Mouse (Mus musculus) gastrocnemius, postnatal 25 days (tissue): Measurements from ENCODE around the gene Scn2b. TPM values are rescaled to one million over a fixed set of nuclear protein-coding genes. Genes with fewer than 3 reads are reported as not detected.

Experiments used
- DNase-seq: peaks from one replicate; pipeline ENCODE4 v3.0.0; 2022
- total RNA-seq, 2 experiments: library from RNA; stranded (reverse); gene quantifications; 1 replicate in 1 of 2; 2 replicates in 1 of 2; pipeline ENCODE4 v1.2.3; 2021

Scn2b gene
- total RNA-seq, 2 experiments from 2014 or later = 1.7 to 1.9 TPM

DNA sequence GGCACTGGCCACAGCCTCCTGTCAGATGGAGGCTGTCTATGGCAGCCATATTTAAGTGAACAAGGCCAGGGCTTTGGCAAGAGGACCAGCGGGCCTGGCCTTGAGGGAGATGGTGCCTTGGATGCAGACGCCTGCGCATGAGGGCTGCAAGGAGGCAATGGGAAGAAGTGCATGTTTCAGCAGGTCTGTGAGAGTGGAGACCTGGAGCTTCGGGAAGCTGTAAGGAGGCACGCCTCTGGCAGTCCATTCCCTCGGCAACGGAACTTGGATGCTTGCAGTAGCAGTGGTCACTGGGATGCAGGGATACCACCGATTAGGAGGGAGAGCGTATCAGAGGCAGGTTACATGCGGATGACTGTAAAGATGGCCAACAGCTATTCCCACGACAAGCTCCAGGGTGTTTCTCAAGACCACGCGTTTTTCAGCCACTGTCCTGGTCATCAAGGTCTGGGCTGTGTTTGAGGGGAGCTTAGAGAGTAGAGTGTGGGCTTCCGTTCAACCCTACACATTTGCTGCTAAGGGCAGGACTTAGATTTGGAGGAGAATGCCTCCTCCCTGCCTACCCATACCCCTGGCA is 2.5 kb downstream of the Scn2b start:
- no peak for DNase-seq

DNA sequence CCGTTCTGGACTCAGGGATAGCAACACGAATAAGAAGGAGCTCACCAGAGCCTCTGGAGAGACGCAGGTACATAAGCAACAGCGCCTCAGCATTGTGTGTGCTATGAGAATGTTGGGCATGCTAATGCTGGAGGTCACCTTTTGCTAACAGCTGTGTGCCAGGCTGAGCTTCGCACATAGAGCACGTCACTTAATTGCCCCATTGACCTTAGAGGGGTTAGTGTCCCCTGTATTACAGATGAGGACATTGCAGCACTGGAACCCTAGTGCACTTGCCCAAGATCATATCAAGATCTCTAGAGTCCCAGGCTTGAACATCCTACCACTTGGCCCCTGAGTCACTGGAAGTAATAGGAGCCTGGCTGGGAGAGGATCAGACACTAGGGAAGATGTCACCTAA is 3.0 kb downstream of the Scn2b start:
- no peak for DNase-seq

DNA sequence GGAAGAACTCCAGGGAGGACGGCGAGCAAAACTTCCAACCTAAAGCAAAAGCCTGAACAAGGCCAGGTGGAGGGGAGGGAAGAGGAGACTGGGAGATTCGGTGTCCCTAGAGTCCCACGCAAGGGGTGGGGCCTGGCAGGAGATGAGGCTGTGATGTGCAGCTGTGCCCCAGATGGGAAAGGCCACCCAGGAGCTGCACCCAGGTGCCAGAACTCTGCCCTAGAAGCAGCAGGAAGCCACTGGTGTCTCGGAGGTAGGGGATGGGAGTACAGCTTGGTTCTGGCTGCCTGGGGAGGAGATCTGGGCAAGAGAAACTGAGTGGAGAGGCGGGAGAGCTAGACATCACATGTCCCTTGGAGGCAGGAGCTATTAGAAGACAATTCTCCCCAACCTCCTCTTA is 3.4 kb downstream of the Scn2b start:
- peak; percentile 56 for DNase-seq

DNA sequence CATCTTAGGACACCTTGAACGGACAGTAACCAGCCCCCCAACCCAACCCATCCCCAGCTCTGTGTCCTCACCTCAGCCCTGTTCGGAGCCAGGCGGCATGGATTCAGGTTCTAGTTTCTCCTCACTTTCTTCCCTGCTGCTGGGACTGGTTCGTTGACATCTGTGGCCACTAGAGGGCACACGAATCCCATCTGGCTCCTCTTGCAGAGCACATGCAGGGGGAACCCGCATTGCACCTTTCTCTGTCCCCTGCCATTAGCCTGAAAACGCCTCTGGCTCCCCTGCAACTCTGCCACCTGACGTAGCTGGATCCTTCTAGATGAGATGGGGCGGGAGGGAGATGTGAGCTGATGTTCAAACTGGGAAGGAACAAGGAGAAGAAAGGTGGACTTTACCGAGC is 4.2 kb downstream of the Scn2b start:
- peak; percentile 59 for DNase-seq

DNA sequence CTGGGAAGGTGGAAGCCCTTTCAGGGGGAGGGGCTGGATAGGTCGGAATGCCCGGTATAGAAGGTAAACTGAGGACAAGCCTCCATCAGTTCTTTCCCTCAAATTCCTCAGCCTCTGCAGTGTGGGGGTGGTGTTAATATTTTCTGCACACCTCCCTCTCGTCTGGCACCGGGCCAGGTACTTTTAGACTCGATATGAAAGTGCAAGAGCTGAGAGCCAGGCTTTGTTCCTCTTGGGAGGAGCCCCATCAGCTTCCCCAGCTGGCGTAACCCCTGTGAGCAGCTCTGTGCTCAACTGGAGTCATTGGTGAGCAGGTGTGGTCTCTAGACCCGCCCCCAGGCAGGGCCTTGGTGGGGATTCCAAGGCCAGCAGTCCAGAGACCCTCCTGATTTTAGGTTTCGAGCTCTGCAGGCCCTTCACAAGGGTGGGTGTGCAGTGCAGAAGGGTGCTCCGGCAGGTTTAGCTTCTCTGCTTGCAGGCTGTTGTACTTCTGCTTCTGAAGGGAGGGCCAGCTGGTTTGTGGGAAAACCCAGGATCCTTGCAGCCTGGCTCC is 4.7 kb downstream of the Scn2b start:
- DNase-seq = no peak

DNA sequence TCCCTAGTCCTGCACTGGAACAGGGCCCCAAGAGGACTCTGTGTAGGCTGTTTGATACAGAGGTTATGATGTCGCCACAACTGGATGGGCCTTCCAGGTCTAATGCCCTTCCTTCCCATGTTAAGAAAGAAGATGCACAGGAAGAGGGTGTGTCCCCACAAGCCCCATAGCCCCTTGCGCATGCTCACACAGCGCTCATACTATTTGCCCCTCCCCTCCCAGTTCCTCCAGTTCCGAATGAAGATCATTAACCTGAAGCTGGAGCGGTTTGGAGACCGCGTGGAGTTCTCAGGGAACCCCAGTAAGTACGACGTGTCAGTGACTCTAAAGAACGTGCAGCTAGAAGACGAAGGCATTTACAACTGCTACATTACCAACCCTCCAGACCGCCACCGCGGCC is 7.6 kb downstream of the Scn2b start:
- DNase-seq = no peak

DNA sequence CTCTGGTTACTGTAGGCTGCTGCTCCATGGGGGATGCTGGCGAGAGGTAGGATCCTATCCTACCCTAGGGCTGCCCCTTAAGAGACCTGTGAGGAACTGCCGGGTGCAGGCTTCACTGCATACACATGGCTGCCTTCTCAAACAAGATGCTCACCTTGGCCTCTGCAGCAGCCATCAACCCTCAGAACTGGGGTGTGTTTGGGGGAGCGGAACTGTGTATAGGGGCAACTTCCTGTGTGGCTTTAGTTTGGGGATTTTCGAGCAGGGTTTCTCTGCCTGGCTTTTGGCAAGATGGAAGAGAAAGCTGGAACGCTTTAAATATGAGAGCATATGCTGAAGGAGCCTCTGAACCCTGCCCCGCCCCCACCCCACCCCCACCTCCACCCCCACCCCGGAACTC is 9.4 kb downstream of the Scn2b start:
- no peak for DNase-seq

DNA sequence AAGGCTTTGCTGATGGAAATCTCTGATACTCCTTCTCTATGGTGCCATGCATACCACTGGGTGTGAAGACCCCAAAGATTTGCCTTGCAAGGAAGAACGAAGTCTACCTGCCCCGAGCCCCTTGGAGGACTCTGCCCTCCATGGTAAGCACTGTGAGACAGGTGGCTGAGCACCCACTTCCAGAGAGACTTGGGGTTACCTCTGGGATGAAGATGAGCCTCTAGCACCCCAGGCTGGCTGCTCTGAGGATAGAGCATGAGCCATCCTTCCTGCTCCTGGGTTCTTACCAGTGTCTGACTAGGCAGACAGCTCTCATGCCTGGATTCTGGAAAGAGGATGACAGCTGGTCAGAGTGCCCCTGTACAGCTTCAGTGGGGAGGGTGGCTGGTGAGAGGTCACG is 12.5 kb downstream of the Scn2b start:
- DNase-seq = no peak

DNA sequence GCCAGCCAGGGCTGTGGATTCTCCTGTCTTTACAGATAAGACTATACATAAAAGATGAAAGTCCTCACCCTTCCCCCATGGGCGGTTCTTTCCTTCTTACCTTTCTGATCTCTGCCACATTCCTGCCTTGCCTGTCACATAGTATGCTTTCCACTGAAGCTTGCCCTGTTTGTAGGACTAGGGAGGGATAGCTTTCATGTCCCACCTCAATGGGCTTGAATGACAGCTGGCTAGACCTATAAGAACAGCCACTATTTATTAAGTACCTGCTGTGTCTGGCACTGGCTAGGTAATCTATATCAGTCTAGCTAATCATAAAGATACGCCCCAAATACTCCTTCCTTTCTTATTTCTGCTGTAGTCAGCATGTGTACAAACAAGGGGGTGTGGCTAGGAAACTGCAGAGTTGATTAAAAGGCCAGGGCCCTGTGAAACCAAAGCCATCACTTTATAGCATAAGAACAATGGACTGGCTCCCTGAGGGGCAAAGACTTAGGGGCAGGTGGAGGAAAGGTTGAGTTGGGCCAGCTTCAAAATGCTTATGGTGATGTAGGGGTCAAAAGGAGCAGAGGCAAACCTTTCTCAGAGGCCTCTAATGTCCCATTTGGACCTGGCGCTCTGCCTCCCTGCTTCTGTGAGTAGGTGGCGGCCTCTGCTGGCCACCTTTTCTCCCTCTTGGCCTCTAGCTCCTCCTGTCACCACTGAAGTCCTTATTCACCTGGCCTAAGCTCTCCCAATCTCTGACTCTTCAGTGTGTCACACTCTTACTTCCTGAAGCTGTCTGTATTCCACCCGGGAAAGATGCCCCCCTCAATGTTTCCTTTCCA is 16.1 kb downstream of the Scn2b start:
- DNase-seq = peak; percentile 64

DNA sequence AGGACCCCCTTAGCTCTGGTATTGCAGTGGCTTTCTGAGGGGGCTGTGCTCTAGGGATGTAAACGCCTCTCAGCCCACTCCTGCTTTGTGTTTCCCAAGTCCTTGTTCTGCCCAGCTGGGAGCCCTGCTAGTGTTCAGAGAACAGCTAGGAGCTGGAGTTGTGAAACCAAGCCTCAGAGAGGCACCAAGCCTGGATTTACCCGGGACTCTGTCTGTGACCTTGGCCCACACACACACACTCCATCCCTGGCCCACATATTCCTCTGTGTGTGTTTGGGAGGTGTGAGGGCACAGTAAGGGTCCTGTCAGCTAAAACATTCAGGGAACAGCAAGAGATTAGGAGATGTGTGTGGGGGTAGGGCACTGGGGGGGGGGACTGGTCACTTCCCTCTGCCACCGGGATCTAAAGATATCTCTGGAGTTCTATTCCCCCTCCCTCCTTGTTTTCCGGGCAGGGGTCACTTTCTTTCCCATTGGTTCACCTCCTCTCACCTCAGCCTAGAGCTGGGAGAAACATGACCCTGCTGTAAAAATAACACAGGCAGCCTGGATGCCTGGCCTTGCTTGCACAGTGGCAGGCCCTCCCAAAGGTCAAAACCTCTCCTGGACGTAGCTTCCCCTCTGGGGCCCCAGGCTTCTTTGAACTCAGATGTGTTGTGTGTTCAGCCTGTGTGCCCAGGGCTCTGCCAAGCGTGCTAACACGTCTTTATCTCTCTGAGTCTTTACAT is 19.0 kb downstream of the Scn2b start:
- peak; percentile 79 for DNase-seq

DNA sequence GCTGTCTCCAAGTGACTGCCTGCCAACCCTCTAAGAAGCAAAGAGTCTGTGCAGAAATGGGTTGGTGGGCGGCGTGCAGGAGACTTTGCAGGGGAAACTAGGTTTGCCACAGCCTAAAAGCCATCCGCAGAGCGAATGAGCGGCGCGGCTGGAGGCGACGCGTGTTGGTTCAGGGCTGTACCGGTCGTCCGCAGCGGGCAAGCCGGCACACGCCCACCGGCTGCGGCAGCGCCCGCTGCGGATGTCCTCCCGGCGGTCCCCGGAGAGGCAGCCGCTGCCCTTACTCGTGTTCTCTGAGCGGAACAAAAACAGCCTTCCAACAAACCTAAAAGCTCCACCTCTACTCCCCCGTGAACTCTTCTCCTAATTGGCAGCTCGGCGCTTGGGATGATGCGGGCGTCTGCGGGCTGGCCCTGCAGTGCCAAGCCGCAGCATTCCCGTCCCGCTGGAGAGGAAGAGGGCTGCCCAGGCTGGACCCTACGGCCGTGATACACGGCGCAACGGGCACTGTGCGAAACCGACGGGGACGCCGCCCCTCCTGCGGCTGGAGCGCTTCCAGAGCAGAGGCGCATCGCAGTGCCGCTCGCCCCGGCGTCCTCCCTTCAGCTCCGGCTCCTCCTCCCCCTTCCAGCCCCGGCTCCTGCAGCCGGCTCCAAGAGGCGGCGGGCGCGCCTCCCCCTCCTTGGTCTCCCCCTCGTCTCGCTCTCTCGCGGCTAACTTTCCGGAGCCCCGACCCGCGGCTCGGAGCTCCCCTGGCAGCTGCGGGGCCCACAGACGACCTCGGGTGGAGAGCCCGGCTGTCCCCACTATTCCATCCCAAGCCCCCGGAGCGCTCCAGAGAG is 20.8 kb downstream of the Scn2b start, which contains the start of gene Scn4b:
TSS of gene Scn4b (plus strand) at position 205 of the 842 bp plus-strand sequence.
- peak; percentile 81 for DNase-seq

DNA sequence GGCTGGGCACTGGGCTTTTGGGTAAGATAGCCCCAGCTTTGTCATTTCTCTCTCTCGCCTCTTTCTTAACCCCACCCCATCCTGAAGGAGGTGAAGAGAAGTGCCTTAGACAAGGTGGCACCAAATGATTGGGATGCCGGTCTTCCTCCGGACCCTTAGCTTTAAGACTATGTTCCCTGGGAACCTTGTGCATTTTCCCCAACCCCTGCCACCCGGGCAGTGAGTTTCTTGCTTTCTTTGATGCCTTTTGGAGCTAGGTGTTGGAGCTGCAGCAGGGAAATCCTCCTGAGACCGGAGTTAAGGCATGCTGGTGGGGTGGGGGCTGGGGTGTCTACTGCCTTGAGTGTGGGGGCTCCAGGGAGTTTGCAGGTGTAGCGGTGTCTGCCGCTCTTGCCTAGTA is 21.5 kb downstream of the Scn2b start:
- DNase-seq = no peak

DNA sequence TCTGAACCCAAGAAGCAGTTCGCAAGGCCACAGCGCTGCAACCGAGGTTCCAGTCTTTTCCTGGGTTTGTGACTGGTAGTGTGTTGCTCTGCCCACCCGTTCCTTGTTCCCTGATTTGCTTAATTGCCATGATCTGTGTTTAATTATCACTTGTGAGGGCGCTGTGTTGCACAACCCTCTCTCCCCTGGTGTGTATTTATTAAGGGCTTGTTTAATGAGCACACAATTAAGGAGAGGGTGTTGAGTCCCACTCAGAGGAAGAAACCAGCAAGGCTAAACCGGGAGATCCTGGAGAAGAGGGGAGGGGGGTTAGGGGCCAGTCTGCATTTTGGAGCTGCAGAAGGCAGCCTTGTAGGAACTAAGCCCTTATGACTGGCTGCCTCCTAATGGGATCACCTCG is 23.4 kb downstream of the Scn2b start:
- DNase-seq = no peak

DNA sequence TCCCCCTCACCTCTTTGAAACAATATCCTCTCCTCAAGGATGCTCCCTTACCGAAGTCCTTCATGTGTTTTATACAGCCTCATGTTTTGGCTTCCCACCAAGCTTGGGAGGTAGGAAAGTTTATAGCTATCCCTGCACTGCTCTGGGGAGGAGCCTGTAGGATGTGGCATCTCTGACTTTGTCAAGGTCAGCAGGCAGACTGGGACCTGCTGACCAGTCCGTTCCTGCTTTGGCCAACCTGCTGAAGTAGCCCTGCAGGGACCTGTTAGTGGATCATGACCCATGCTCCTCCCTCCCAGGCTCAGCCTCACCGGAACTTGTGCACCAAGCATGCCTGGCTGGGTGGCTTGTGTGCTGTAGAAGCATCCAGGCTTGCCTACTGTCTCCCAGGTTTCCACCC is 25.1 kb downstream of the Scn2b start:
- DNase-seq = peak; percentile 41

DNA sequence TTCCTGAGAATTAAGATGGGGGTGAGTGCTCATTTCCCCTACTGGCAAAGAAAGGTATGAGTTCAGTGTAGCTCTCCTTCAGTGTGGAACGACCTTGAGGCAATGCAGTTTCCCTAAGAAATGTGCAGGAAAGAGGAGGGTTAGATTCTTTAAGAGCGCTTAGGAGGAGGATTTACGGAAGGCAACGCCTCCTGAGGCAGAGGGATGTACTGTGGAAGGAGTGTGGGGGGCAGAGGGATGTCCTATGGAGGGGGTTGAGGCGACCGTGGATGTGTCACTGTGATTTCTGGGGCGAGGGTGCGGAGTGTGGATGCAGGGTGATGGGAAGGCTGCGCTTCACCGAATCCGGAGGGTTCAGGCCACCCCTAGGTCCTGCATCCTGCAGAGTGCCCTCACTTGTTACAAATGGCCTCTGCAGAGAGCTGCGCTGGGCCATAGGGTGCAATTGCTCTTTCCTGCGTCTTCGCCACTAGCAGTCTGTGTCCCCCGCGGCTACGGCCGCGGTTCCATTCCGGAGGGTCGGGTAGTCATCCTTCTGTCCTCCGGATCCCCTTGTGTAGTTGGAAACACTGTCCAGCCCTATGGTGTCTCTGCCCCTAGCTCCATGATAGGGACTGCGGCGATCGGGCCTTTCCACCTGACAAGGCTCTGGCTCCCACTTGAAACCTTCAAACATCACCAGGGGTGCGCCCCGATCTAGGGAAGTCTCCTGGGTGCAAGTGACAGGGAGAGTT is 28.1 kb downstream of the Scn2b start:
- no peak for DNase-seq

DNA sequence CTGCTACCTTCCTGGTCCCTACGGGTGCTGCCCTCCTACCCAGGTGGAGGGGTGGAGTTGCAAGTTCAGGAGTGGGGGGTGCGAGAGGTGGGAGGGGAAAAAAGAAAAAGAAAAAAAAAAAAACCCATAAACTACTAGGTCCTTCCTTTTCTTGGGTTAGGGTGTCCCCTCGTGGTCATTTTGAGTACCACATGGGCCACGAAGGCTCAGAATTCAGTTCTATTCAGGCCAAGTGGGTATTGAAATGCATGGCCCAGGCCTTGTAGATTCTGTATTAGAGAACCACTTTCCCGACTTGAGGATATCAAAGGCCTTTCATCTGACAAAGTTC is 28.6 kb downstream of the Scn2b start:
- DNase-seq = no peak

DNA sequence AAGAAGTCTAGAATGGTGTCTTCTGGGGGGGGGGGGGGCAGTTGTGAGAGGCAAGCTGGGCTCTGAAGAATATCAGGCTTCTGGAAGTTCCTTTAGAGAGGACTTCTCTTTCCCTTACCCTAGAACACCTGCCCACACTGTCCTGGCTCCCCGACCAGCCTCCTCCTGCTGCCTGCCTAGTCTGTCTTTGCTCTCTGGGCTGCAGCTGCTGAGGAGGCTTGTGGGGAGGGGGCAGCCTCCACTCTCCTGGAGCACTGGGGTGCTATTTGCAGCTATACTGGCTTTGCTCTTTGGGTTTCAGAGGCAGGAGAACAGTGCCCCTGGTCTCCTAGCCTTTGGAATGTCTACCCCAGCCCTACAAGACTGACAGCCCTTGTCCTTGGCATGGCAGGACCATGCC is 33.4 kb downstream of the Scn2b start:
- no peak for DNase-seq

DNA sequence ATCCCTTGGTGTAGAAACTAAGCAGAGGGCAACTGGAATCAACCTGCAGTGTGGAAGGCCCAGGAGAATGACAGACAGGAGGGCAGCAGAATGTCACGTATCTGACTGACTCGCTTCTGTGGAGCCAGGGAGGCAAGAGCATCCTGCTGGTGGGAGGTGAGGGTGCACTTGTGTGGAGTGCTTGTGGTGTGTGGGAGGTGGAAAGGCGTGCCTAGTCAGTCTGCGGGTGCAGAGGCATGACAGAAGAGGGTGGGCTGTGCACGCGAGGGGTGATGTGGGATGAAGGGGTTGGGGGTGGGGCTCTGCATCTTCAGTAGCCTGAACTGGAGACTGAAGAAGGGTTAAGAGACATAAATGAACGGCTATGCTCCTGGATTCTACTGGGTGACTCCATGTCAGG is 35.8 kb downstream of the Scn2b start:
- no peak for DNase-seq

DNA sequence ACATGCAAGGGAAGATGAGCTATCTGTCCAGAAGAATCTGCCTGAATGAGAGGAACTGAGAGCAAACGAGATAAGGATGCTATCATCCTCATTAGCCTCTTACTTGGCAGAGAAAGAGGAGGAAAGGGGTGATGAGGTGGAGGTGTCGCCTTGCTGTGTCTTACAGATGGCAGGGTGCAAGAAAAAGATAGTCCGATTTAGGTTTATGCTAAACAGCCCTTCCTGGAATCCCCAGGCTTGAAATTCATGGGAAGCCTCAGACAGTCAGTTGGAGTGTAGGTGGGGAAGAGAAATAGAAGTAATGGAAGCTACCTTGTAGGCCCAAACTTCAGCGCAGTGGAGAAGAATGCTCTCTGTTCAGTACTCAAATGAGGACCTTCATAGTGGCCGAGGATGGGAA is 50.3 kb downstream of the Scn2b start:
- no peak for DNase-seq

DNA sequence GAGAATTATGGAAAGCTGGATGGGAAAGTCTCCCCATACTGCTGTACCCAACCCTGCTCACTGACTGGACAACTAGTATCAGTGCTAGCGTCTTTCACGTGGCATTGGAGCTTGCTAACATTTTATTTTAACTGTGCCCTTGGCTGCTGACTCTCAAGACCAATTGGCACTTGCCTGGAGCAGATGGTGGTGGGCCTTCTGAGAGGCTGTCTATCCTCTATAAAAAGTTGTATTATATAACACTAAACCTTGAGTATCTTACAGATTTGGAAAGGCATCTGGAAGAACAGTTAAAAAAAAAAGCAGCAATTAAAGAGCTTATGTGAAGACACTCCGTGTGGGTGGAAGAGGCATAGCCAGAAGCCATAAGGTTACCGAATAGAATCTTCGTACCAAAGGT is 52.6 kb downstream of the Scn2b start:
- no peak for DNase-seq

DNA sequence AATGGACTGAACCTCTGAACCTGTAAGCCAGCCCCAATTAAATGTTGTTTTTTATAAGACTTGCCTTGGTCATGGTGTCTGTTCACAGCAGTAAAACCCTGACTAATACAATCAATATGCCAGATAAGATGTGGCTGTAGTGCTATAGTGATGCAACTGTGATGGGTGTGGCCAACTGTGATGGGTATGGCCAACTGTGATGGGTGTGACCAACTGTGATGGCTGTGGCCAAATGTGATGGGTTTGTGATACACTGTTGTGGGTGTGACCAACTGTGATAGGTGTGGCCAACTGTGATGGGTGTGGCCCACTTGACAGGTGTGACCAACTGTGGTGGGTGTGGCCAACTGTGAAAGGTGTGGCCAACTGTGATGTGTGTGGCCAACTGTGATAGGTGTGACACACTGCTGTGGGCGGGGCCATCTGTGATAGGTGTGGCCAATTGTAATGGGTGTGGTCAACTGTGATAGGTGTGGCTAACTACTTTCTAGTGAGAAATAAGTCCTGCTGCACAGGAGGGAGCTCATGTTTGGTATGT is 53.6 kb downstream of the Scn2b start:
- no peak for DNase-seq
